Comparison of ENCODE assay signal across 8 mouse cellular contexts in genomic region chr11:83963991-83964921, GRCm38 (mm10). TPM values are rescaled to one million over a fixed set of nuclear protein-coding genes. Genes with fewer than 3 reads are reported as not detected.
DNase-seq lines count a peak whose midpoint lies in the region; ATAC-seq and TF ChIP-seq lines count a peak whose summit lies in the region.

Gene Synrg (plus strand): TSS chr11:83964428.

- TF ChIP-seq EP300 in MEL (IDR thresholded peaks at IDR 0.05; ENCODE audit: low read depth in 1 of 2, low read length in 2 of 2) = no peak

- peak; percentile 66 to 97 for TF ChIP-seq POLR2A in MEL (IDR thresholded peaks at IDR 0.05; ENCODE audit: control insufficient read depth in 1 of 2, insufficient read depth in 1 of 2, low read depth in 1 of 2, low read length in 2 of 2, poor library complexity in 1 of 2)
- peak; percentile 80 for TF ChIP-seq POLR2A in cerebellum, adult 2 months (IDR thresholded peaks at IDR 0.05; ENCODE audit: borderline replicate concordance, insufficient read depth, low read length)

- peak within 1 kb of the TSS; percentile 78 for H3K4me2 ChIP-seq in lung, embryonic 16.5 days (ENCODE audit: low read depth, low read length)

- no peaks in the 10 kb centered on the region for H3K9me3 ChIP-seq in MEL (replicated peaks; ENCODE audit: insufficient read depth, low read length)
- no peaks in the 10 kb centered on the region for H3K9me3 ChIP-seq in lung, embryonic 16.5 days (ENCODE audit: control insufficient read depth, low read length)

- H3K36me3 ChIP-seq in MEL (ENCODE audit: control insufficient read depth in 1 of 2, insufficient read depth in 2 of 2, low read length in 2 of 2) = peaks cover 9 to 38% of the 10 kb centered on the region in 2 experiments
- peaks cover 26% of the 10 kb centered on the region for H3K36me3 ChIP-seq in lung, embryonic 16.5 days (ENCODE audit: control insufficient read depth, insufficient read depth, low read length)

- H3K4me1 ChIP-seq in MEL (ENCODE audit: control insufficient read depth in 1 of 2, insufficient read depth in 2 of 2, low read length in 2 of 2) = peaks cover 29 to 31% of the 10 kb centered on the region in 2 experiments
- peaks cover 3% of the 10 kb centered on the region; the same call in 1 of the 2 replicates for H3K4me1 ChIP-seq in cerebellum, adult 2 months (ENCODE audit: control insufficient read depth, insufficient read depth, low read length)
- H3K4me1 ChIP-seq in lung, embryonic 16.5 days (replicated peaks; ENCODE audit: control insufficient read depth, insufficient read depth, low read length) = peaks cover 3% of the 10 kb centered on the region; the same call in 1 of the 2 replicates

- peak within 1 kb of the TSS; percentile 95 for H3K9ac ChIP-seq in MEL (ENCODE audit: control insufficient read depth, low read depth, low read length, poor library complexity, severe bottlenecking)
- H3K9ac ChIP-seq in lung, embryonic 16.5 days (ENCODE audit: low read length) = peak within 1 kb of the TSS; percentile 82

- H3K27me3 ChIP-seq in MEL (ENCODE audit: control insufficient read depth in 1 of 2, insufficient read depth in 2 of 2, low read length in 2 of 2) = no peaks in the 10 kb centered on the region
- no peaks in the 10 kb centered on the region for H3K27me3 ChIP-seq in cerebellum, adult 2 months (ENCODE audit: control insufficient read depth, insufficient read depth, low read length)
- no peaks in the 10 kb centered on the region for H3K27me3 ChIP-seq in lung, embryonic 16.5 days (ENCODE audit: control insufficient read depth, insufficient read depth, low read depth, low read length)

- H3K4me3 ChIP-seq in MEL (ENCODE audit: control insufficient read depth in 1 of 2, insufficient read depth in 1 of 2, low read depth in 2 of 2, low read length in 2 of 2) = peak within 1 kb of the TSS; percentile 85 to 88
- peak within 1 kb of the TSS; percentile 92 for H3K4me3 ChIP-seq in cerebellum, adult 2 months (replicated peaks; ENCODE audit: insufficient read depth, low read depth, low read length)
- H3K4me3 ChIP-seq in lung, embryonic 16.5 days (ENCODE audit: low read length) = peak within 1 kb of the TSS; percentile 73

- no peak for TF ChIP-seq RAD21 in MEL (IDR thresholded peaks at IDR 0.05; ENCODE audit: low read depth, low read length)

- WGBS in cerebellum, adult 2 months = 2% methylated on average over 59 of the region's 76 CpGs
- 1% methylated on average over 56 of the region's 76 CpGs for WGBS in lung, embryonic 16.5 days

- peak within 1 kb of the TSS; percentile 64 for H3K27ac ChIP-seq in MEL (ENCODE audit: control insufficient read depth, low read depth, low read length)
- H3K27ac ChIP-seq in cerebellum, adult 2 months (ENCODE audit: insufficient read depth, low read length) = peak within 1 kb of the TSS; percentile 68; the same call in 1 of the 2 replicates
- peak within 1 kb of the TSS; percentile 73 for H3K27ac ChIP-seq in lung, embryonic 16.5 days (ENCODE audit: low read length)

- peak; percentile 88 to 93 for ATAC-seq in hematopoietic stem cell, adult 5-6 weeks (replicated peaks in 1 of 2; ENCODE audit: insufficient read depth in 1 of 2, low FRiP score in 2 of 2, low TSS enrichment in 1 of 2, low read depth in 1 of 2, poor library complexity in 2 of 2, severe bottlenecking in 2 of 2)
- peak; percentile 98 for ATAC-seq in lung, embryonic 16.5 days (ENCODE audit: low read depth)

- peak; percentile 95 for DNase-seq in MEL (ENCODE audit: low read depth, low spot score)
- peak; percentile 90 to 93 for DNase-seq in cerebellum, adult 2 months
- peak; percentile 69 for DNase-seq in forelimb bud, embryonic 11.5 days (ENCODE audit: low read depth, low spot score)
- DNase-seq in layer of hippocampus, adult 9-10 months (ENCODE audit: low spot score) = peak; percentile 67
- DNase-seq in ovary, postnatal 10 days (ENCODE audit: low spot score) = peak; percentile 63
- peak; percentile 90 to 95 for DNase-seq in thymus, postnatal 10 days (ENCODE audit: low spot score in 2 of 2)

- TF ChIP-seq CTCF in MEL (IDR thresholded peaks at IDR 0.05 in 2 of 3, conservative IDR thresholded peaks at IDR 0.05 in 1 of 3; ENCODE audit: control insufficient read depth in 1 of 3, insufficient read depth in 1 of 3, low read depth in 2 of 3, low read length in 3 of 3, poor library complexity in 1 of 3, severe bottlenecking in 1 of 3) = no peak
- TF ChIP-seq CTCF in cerebellum, adult 2 months (IDR thresholded peaks at IDR 0.05; ENCODE audit: borderline replicate concordance, insufficient read depth, low read depth, low read length) = no peak

- H3K79me2 ChIP-seq in MEL (ENCODE audit: control insufficient read depth, insufficient read depth, low read length, poor library complexity) = peaks cover 10% of the 10 kb centered on the region

TF ChIP-seq in MEL, 35 proteins besides CTCF, POLR2A, EP300 and RAD21:
- TF ChIP-seq ETS1 (IDR thresholded peaks at IDR 0.05; ENCODE audit: low read depth, low read length) (no peak), SIN3A (IDR thresholded peaks at IDR 0.05; ENCODE audit: low read length) (peak; percentile 80; the same call in 1 of the 2 replicates), CHD1 (IDR thresholded peaks at IDR 0.05; ENCODE audit: low read depth, low read length) (no peak), ELF1 (IDR thresholded peaks at IDR 0.05; ENCODE audit: low read depth, low read length) (peak; percentile 93), JUND (IDR thresholded peaks at IDR 0.05; ENCODE audit: low read depth, low read length) (no peak), ZKSCAN1 (IDR thresholded peaks at IDR 0.05; ENCODE audit: low read depth, low read length) (peak; percentile 91), MYC (IDR thresholded peaks at IDR 0.05; ENCODE audit: low read depth, low read length) (0 out of 2 replicates have a peak, but pooled peaks have one; percentile 3), NRF1 (IDR thresholded peaks at IDR 0.05; ENCODE audit: insufficient read depth, low read depth, low read length, poor library complexity, severe bottlenecking) (0 out of 2 replicates have a peak, but pooled peaks have one; percentile 25), POLR2AphosphoS2 (IDR thresholded peaks at IDR 0.05; ENCODE audit: low read length) (peak; percentile 91), SMC3 (IDR thresholded peaks at IDR 0.05; ENCODE audit: low read depth, low read length) (no peak), MYB (IDR thresholded peaks at IDR 0.05; ENCODE audit: low read depth, low read length) (no peak), MXI1 (IDR thresholded peaks at IDR 0.05; ENCODE audit: low read depth, low read length) (peak; percentile 93), TCF12 (IDR thresholded peaks at IDR 0.05; ENCODE audit: low read depth, low read length) (peak; percentile 66), TAL1 (IDR thresholded peaks at IDR 0.05; ENCODE audit: low read length) (no peak), UBTF (IDR thresholded peaks at IDR 0.05; ENCODE audit: borderline replicate concordance, insufficient read depth, low read depth, low read length) (no peak), KAT2A (conservative IDR thresholded peaks at IDR 0.05; ENCODE audit: low read depth, low read length) (no peak; the same call in 1 of the 2 replicates), NELFE (IDR thresholded peaks at IDR 0.05; ENCODE audit: low read depth, low read length) (peak; percentile 79), POLR2AphosphoS5 (IDR thresholded peaks at IDR 0.05; ENCODE audit: borderline replicate concordance, low read depth, low read length) (no peak), USF1 (IDR thresholded peaks at IDR 0.05; ENCODE audit: low read depth, low read length) (peak; percentile 99), ZMIZ1 (IDR thresholded peaks at IDR 0.05; ENCODE audit: low read depth, low read length) (peak; percentile 79; the same call in 1 of the 2 replicates), TBP (IDR thresholded peaks at IDR 0.05; ENCODE audit: low read depth, low read length) (no peak), CHD2 (IDR thresholded peaks at IDR 0.05; ENCODE audit: low read length) (no peak; the same call in 1 of the 2 replicates), BHLHE40 (IDR thresholded peaks at IDR 0.05; ENCODE audit: borderline replicate concordance, low read depth, low read length) (peak; percentile 67; the same call in 1 of the 2 replicates), USF2 (IDR thresholded peaks at IDR 0.05; ENCODE audit: borderline replicate concordance in 1 of 2, insufficient read depth in 1 of 2, low read depth in 1 of 2, low read length in 2 of 2) (peak; percentile 60 to 93), MEF2A (IDR thresholded peaks at IDR 0.05; ENCODE audit: extremely low read depth, insufficient replicate concordance, low read depth, low read length, poor library complexity, severe bottlenecking) (peak; percentile 9; the same call in 1 of the 2 replicates), GATA1 (IDR thresholded peaks at IDR 0.05; ENCODE audit: low read depth, low read length) (no peak), HCFC1 (IDR thresholded peaks at IDR 0.05; ENCODE audit: low read depth, low read length) (peak; percentile 80), MAZ (IDR thresholded peaks at IDR 0.05; ENCODE audit: low read depth, low read length) (peak; percentile 79; the same call in 1 of the 2 replicates), MAX (IDR thresholded peaks at IDR 0.05; ENCODE audit: low read length) (peak; percentile 97)

RNA-seq across cellular contexts. Expression of gene Synrg, which starts in this region (rescaled TPM):
- 22.8 and 24.7 TPM in 2 replicates for total RNA-seq in MEL (2012; rRNA removed)
- 10 to 100 TPM; 26.4 to 75.3 TPM for polyA plus RNA-seq in MEL (2012; ENCODE audit: insufficient read depth in 1 of 2, insufficient read length in 2 of 2, low read depth in 1 of 2, low replicate concordance in 2 of 2, missing spikeins in 1 of 2)
- 26.6 and 27.9 TPM in 2 replicates for polyA plus RNA-seq in cerebellum, adult 2 months (2012; rRNA removed)
- 17.0 and 18.2 TPM in 2 replicates for total RNA-seq in hematopoietic stem cell, adult 5-6 weeks (2017)
- polyA plus RNA-seq in lung, embryonic 16.5 days (2015; fragmentation: Nextera tagmentation; extraction: Ambion mirVana) = 9.3 and 11.1 TPM in 2 replicates

Comparison
In these comparisons a context has a peak if more than half of its experiments do, and no peak if none do; other contexts are left out.
1. Peak in every context shown above with its lines: DNase-seq, ATAC-seq, H3K4me3 ChIP-seq and H3K27ac ChIP-seq.